Mouse (Mus musculus) spleen, adult 2 months (tissue): Measurements from ENCODE around the gene Pacsin1.

Experiments used
- CTCF ChIP-seq: fragments of 200-500 bp; IDR thresholded peaks from 2 replicates; pipeline ENCODE4 v1.5.1; 2011; ENCODE audit warnings: mild to moderate bottlenecking, inconsistent platforms; ENCODE audit not compliant: insufficient read depth, insufficient read length, insufficient replicate concordance; ENCODE audit errors: extremely low read depth
- POLR2A ChIP-seq: fragments of 200-500 bp; IDR thresholded peaks from 2 replicates; pipeline ENCODE4 v1.6.1; 2011; ENCODE audit warnings: low read depth, low read length, inconsistent platforms

GRCm38 (mm10) chr17:27702518-27702917 lies 47.2 kb downstream of the Pacsin1 start:
- peak; percentile 80 for TF ChIP-seq CTCF
- TF ChIP-seq POLR2A: no peak
